Mouse (Mus musculus) adrenal gland, postnatal 4 days (tissue): ENCODE results near the gene Camk1d. TPM values are rescaled to one million over a fixed set of nuclear protein-coding genes. Genes with fewer than 3 reads are reported as not detected.

Experiments used
- DNase-seq, 2 experiments: peaks; one replicate each; pipeline ENCODE4 v3.0.0; 2021 to 2022; ENCODE audit warnings: low spot score in 2 of 2, mixed read lengths in 2 of 2
- total RNA-seq, 2 experiments: library from RNA; stranded (reverse); gene quantifications; 2 replicates each; pipeline ENCODE4 v1.2.3; 2021

Gene Camk1d
- total RNA-seq, 2 experiments from 2014 or later = 10.7 to 11.3 TPM

DNA sequence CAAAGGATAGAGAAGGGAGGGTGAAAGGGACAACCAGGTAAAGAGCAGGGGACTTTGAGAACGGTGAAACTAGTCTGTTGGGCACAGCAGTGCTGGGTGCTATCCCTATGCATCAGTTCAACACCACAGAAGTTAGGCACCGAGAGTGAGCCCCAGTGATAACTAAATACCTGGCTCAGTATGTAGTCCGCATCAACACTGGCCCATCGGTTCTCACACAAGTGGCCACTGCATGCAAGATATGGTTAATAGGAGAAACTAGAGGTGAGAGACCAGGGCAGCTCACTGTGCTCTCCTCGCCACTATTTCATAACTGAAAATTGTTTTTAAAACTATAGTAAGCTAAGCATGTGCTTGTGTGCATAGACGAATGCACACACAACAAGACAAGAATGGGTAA lies 228.5 kb downstream of the Camk1d start:
- no peak for DNase-seq

DNA sequence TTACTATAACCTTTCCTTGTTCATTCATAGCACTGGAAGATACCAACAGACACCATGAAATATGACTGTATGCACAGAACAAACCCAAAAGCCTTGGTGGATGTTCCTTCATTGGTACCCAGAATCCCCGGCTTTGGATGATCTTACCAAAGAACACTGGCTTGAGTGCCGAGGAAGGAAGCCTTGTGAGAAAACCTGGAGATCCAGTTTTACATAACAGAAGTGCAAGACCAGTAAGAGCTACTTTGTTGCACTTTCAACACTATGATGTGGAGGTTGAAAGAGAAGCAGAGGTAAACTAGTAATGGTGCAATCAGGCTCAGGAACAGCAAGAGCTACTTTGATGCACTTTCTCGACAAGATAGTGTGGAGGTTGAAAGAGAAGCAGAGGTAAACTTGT lies 234.4 kb downstream of the Camk1d start:
- no peak for DNase-seq

DNA sequence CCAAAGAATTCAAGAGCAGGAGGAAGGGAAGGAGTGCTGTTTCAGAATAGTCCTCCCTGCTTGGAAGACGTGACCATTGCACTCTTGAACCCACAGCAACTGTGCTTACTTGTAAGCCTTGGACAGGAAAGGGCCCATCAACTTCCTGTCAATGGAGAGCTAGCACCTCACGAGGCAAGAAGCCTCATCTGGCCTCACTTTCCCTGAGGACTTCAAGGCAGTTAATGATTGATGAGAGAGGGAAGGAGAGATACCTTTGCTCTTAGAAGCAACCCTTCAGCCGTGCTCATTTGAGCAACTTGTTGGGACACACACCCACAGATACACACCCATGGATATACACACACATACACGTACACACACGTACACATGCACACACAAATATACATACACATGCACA lies 235.6 kb downstream of the Camk1d start:
- no peak for DNase-seq

DNA sequence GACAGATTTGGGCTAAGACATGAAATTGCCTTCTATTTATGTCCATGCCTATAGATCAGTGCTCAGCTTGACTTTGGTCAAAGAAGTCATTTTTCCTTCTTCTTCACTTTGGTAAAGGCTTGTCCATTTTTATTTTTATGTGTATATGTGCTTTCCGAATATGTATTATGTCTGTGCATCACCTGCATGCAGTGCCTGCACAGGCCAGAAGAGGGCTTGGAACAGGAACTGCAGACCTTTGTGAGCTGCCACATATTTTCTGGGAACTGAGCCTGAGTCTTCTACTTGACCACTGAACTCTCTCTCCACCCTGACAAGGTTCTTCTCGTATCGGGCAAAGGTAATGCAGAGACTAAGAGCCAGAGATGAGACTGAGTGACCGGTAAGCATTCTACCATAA lies 236.1 kb downstream of the Camk1d start:
- no peak for DNase-seq

DNA sequence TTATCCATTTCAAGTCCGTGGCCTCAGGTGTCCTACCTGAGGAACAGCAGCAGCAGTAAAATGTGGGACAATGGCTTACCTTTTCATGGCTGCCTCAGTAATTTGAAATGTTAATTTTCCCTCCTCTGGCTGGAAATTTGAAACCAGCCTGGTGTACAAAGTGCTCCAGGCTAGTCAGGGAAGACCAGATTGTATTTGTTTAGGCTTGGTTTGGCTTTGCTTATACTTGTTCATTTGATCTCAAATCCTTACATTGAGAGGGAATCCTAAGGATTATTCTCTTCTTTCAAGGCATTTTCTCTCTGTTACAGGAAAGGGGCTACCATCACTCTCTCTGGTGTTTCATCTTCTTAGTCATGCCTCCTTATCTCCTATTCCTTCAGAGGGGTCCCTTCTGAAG lies 236.8 kb downstream of the Camk1d start:
- no peak for DNase-seq

DNA sequence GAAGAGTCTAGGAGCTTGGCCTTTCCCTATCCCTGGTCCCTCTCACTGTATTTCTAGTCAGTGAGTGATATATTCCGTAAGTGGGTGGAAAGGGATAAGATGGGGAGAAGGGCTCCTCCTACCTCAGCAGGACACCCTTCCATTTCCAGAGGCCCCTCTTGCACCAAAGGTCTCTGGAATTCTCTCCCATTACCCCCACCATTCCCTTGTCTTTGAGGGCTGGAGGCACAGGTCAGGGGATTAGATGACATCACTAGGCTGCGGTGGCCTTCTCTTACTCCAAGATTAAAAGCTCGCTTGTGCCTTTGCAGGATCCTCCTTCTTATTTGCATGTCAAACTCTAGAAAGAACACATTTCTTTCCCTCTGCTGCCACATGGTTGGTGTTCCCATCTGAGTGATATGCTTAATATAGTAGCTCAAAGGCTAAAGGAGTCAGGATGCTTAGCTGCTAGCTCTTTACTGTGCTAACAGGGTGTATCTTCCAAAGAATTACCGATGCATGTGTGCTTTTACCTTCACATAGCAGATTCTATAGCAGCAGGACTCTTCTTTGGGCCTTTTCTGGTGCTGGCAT lies 244.9 kb downstream of the Camk1d start:
- DNase-seq = no peak

DNA sequence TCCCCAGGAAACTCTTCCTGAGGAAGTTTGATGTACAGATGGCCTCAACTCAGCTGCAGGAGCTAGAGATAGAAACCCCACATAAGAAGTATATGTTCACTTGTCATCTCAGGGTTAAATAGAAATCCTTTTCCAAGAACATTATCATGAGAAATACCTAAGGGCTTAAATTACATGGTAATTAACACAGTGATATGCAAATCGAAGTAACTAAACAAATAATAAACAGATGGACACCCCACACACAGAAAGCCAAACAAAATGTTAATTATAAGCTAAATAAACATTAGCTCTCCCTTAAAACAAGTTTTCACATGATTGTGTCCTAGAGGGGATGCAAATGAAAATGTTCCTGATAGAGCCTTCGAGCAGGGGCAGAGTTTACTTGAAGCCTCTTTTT lies 246.8 kb downstream of the Camk1d start:
- DNase-seq = no peak

DNA sequence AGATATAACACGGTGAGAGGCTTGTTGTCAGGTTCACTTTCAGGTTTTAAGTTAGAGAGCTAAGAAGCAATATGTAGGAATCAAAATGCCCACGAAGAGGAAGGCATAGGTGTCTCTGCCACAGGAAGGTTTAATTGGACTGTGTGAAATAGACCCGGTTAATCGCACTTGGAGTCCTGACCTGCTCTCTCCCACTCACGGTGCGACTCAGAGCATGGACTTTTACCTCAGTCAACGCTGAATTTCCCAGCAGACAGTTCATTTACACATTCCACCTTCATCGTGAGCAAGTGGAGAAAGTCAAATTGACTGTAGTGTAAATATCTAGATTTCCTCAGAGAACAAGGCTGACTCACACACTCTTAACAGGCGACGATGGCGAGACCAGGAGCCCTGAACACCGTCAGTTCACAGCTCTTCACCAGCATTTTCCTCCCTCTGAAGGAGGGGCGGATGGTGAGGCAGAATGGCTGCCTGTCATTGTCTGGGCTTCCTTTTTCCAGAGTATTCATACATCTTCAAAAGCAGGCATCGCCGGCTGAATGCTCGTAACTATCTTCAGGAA lies 255.6 kb downstream of the Camk1d start:
- DNase-seq = no peak

DNA sequence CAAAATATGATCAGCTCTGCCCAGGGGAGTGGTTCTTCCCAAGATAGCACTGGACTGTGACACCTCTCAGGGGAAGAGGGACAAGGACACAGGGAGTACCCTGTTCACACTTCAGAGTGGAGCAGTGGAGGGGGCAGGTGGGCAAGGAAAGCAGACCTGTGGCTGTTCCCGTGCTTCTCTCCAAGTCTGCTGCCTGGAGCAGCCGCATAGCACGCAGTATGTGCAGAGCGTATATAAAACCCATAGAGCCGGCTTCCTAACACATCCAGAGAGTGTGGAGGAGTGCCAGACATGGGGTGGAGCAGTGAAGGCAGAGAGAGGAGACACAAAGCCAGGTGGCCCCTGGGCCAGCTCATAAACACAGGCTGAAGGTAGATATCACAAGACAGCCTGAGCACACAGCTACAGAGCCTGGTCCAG lies 256.2 kb downstream of the Camk1d start:
- no peak for DNase-seq

DNA sequence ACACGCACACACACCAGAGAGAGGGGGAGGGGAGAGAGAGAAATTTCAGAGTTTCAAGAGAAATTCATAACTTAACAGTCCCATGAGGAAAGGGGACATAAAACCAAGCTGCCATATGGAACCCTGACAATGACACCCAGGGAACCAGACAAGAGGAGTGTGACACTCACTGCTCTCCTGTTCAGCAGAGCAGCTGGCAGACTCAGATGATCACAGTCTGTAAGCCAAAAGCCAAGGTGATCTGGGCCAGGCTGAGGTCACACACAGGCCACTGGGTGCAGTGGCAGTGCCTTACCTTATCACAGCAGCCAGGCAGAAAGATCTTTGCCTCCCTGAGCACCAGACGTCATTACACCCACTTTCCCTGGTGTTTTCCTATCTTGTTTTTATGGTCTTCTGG lies 258.2 kb downstream of the Camk1d start:
- no peak for DNase-seq

DNA sequence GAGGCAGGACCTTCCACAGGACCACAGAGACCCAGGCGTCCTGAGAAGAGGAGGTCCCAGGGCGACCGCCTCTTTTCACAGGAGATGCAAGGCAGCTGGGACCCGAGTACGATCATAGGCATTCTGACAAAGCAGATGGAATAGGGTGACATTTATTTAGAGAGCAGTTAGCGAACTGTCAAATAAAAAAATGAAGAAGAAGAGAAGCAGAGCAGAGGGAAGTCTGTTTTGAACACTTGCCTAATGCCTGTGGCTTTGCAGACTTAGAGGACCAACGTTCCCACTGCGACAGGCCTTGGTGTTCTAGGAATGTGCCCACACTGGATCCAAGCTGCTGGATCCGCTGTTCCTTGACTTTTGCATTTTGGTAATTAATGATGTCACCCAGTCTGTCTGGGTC lies 259.5 kb downstream of the Camk1d start:
- no peak for DNase-seq

DNA sequence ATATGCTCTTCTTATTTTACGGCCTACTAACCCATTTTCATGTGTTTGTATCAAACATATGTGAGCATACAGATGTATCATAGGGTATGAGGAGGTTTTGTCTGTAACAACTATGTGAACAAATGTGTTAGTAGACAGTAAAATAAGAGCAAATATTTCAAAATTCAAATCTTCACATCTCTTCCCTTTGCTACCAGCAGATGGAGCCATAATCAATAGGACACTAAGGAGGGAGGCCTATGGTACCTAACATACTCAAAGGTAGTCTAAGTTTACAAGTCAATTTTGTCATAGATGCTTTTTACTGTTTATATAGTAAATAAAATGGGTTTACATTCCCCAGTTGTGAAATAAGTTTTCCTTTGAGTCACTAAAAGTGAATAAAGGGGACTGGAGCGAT lies 262.7 kb downstream of the Camk1d start:
- no peak for DNase-seq

DNA sequence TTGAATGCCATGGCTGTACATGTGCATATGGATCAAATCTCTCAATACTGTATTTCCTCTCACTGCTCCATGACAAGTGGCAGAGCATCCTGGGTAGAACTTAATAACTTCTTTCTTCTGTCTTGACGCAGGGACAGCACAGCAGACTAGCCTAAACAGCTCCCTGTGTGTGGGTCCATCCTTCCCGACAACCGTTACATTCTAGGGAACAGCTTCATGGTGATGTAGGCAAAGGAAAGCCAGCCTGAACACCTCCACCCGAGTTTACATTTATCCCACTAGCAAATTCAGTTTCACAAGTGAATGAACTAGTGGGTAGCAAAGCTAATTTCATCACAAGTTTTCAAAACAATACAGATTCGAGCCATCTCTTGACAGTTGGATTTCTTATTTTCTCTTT lies 269.0 kb downstream of the Camk1d start:
- no peak for DNase-seq

DNA sequence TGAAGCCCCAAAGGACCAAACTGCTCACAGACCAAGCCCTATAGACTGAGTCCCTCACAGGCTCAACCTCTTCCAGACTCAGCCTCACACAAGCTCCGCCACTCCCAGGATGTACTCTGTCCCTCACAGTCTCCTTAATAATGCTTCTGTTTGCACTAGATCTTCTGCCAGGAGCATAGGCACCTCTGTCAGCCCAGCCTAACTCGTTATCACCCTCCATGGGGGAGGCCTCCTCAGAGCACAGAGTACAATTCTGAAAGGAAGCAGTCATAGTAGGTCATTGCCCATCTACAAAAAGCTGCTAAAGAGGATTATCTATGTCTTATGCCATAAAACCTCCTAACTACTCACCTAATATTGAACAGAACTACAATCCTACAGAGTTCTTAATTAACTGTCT lies 276.6 kb downstream of the Camk1d start:
- DNase-seq = no peak

DNA sequence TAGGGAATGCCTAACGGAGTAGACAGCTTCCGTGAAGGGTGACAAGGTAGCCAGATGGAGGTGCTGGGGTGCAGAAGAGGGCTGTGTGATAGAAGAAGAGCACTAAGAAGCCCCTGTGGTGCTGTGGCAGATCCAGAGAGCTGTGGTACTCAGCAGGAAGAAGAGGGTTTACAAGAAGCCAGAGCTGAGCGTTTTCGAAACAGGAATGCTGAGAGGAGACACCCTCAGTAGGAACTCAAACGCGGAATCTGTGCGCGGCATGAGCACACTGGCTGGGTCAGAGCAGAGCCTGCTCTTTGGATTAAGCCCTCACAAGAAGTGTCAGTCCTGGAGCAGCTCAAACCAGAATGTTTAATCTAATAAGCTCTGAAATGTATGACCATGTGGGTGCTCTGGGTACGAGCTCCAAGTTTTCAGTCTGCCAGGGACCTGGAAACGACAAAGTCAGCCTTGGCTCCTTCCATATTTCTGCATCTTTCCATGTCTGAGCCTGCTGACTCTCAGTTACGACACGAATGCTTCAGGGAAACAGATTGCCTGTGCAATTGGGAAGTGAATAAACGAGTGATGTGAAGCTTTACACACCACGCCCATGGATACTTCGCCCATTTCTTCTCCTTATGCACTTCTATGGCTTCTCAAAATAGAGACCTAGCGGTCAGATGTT lies 278.6 kb downstream of the Camk1d start:
- no peak for DNase-seq

DNA sequence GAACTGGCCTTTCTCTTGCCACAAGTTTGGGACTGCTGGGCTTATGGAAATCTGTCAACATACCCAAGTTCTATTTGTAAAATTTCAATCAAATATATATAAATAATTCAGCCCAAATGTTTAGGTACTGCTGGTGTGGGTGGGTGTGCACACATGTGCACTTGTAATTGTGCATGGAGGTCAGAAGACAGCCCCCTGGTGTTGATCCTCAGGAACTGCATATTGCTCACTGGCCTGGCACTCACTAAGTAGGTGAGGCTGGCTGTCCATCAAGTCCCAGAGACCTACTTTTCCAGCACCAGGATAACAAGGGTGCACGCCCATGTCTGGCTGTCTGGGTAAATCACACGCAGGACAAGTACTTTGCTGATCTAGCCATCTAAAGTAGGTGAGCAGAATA lies 283.0 kb downstream of the Camk1d start:
- DNase-seq = no peak

DNA sequence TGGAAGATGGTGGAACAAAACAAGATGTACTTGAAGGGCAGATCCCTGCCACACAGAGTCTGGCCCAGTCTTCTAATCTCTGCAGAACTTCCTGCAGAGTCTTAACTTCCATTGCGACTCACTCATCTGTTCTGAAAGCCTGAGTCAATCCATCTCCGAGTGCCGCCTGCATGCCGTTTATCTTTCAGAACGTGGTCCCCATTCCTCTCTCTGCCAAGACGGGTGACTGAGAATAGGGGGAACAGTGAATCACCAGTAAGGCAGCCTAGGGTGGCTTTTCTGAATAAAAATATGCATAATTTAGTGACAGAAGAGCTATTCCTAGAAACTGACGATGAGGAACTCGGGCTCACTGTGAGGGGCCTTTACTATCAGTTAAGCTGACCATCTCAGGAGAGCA lies 284.4 kb downstream of the Camk1d start:
- no peak for DNase-seq

DNA sequence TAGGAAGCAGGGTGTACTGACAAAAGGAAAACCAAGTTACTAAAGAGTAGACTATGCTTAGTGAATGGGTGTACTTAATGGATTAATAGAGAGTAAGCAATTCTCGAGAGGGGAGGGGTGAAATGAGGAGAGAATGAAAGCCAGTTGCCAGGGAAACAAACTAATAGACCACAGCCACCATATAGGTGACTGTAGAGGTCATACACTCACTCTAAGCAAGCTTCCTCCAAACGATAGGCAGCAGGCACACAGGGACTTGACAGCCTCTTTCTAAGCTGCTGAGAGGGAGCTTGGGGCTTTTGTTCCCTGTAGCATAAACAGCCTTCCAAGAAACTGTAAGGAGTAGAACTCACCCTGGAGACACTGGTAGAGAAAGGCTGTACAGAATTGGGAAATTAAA lies 288.2 kb downstream of the Camk1d start:
- no peak for DNase-seq

DNA sequence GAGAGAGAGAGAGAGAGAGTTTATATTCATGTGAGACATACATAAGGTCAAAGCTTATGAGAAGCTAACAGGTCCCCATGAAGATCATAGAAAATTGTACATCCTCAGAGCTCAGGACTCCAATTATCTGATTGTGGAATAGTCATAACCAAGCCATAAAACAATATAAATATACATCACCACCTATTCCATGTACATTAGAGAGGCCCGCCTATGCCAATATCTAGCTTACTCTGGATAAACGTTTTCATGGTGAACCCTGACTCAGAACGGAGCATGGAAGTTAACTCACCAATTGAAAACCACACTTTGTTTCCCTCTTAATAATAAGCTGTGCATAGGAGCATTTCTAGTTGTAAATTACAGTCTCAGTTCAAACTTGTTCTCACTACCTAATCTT lies 288.7 kb downstream of the Camk1d start:
- no peak for DNase-seq

DNA sequence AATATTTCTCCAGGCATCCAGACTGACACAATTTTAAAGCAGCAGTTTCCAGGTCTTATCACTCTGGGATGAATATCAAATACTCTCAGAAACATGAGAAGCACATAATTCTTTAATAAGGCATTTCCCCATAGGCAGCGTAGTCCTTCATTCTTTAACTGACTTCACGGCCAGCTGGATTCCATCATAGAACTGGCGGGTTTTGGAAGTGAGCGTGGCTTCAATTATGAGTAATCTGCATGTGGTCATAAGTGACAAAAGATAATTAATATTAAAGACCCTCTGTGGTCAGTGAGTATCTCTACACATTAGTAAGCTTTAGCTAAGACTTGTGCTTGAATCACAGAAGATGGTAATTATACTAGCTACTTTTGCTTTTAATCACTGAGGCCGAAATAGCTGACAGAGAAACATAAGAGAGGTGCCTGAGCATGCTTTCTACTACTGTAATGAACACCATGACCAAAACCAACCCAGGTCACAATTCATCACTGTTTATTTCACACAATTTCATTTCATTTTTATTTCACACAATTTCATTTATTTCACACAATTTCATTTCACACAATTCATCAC lies 293.6 kb downstream of the Camk1d start:
- DNase-seq = no peak

DNA sequence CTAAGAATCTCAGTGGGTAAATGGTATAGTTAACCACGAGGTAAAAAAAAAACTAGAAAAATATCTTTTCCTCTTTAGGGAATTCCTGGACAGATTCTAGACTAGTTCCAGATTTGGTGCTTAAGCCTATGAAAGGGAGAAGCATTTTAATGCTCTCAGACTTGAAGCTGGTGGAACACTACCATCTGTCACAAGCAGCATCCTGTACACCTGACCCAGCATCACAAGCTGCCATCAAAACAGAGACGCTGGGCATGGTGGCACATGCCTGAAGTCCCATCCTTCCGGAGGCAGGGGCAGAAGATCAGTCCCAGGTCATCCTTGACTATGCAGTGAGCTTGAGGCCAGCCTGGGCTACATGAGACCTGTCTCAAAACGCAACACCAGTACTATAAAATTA lies 295.5 kb downstream of the Camk1d start:
- DNase-seq = no peak

DNA sequence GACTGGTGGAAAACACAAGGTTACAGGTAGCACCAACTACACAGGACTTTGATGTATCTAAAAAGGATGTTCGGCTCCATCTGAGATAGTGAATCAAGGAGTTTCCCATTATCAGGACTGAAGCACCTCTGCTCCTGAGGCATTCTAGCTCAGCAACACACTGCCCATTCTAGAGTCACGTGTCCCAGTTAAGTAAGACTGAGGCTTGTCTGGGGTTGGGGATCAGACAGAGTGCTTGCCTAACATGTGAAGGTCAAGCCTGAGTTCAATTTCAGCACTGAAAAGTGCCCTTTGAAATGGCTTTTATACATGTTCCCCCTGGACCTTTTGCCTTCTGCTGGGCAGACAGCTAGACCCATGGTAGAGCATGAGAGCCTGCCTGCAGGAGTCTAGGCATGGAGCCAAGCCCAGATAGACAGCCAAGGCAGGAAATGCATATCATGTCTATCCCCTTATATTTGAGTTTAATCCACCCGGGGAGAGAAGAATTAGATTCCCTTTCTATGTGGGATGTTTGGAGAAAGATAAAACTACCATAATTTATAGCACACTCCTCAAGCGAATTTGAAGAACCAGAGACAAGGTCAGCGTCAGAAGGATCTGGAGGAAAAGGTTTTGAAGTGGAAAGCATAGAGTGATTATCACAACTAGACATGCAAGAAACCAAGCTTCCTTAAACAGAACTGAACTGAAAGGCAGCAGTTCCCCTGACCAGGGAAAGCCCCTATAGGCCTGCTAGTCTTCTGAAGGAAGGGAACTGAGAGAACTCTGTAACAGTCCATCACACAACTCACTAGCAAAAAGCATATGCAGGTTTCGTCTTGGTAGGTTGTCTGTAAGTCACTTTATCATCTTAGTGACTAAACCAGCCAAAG lies 296.9 kb downstream of the Camk1d start:
- no peak for DNase-seq
